Mouse (Mus musculus) adrenal gland, postnatal 14 days (tissue): ENCODE measurements at regions not wholly inside any gene's neighbourhood (a gene's known extent, or its start where the extent isn't known, plus 50 kb on each side); places are given as distances from the start of the nearest gene placed in this dataset.

Source experiments
- DNase-seq: peaks from one replicate; pipeline ENCODE4 v3.0.0; 2021; ENCODE audit warnings: mixed read lengths

- no peak for DNase-seq
These were observed 196.1 kb upstream of the Jade1 start for GRCm38 (mm10) chr3:41359458-41359857.

- no peak for DNase-seq
These were observed 202.5 kb upstream of the Jade1 start for GRCm38 (mm10) chr3:41353021-41353420.

GRCm38 (mm10) chr3:41351786-41352185 is 203.7 kb upstream of the Jade1 start:
- no peak for DNase-seq

- no peak for DNase-seq
These were observed 204.3 kb upstream of the Jade1 start for GRCm38 (mm10) chr3:41351091-41351685.

- peak; percentile 29 for DNase-seq
These were observed 205.2 kb upstream of the Jade1 start for GRCm38 (mm10) chr3:41350331-41350730.

- DNase-seq: peak; percentile 72
These were observed 206.7 kb upstream of the Jade1 start for GRCm38 (mm10) chr3:41348795-41349194.

- DNase-seq: no peak
These were observed 208.7 kb upstream of the Jade1 start for GRCm38 (mm10) chr3:41346863-41347262.

- no peak for DNase-seq
These were observed 212.1 kb upstream of the Jade1 start for GRCm38 (mm10) chr3:41343431-41343830.

GRCm38 (mm10) chr3:41332481-41332880 is 223.1 kb upstream of the Jade1 start:
- DNase-seq: no peak

- no peak for DNase-seq
These were observed 225.2 kb upstream of the Jade1 start for GRCm38 (mm10) chr3:41330356-41330755.

- no peak for DNase-seq
These were observed 226.7 kb upstream of the Jade1 start for GRCm38 (mm10) chr3:41328828-41329227.

GRCm38 (mm10) chr3:41326211-41327104 is 229.1 kb upstream of the Jade1 start:
- no peak for DNase-seq

GRCm38 (mm10) chr3:41321808-41322207 is 233.7 kb upstream of the Jade1 start:
- DNase-seq: no peak

GRCm38 (mm10) chr3:41319214-41319856 is 236.2 kb upstream of the Jade1 start:
- DNase-seq: no peak

GRCm38 (mm10) chr3:41318232-41319131 is 235.6 kb upstream of the Pgrmc2 start:
- DNase-seq: peak; percentile 13

- no peak for DNase-seq
These were observed 234.3 kb upstream of the Pgrmc2 start for GRCm38 (mm10) chr3:41317170-41317569.

GRCm38 (mm10) chr3:41312492-41312891 is 229.6 kb upstream of the Pgrmc2 start:
- DNase-seq: no peak

GRCm38 (mm10) chr3:41307400-41308028 is 224.7 kb upstream of the Pgrmc2 start:
- no peak for DNase-seq

GRCm38 (mm10) chr3:41302805-41303204 is 220.0 kb upstream of the Pgrmc2 start:
- DNase-seq: no peak

GRCm38 (mm10) chr3:41298776-41299175 is 215.9 kb upstream of the Pgrmc2 start:
- DNase-seq: no peak

- DNase-seq: no peak
These were observed 213.4 kb upstream of the Pgrmc2 start for GRCm38 (mm10) chr3:41296152-41296809.
